Mouse (Mus musculus): ENCODE data around the gene Pigq. TPM values are rescaled to one million over a fixed set of nuclear protein-coding genes. Genes with fewer than 3 reads are reported as not detected.

The Pigq gene
- total RNA-seq, 1 experiment from 2014 or later, result 122 TPM

DNA sequence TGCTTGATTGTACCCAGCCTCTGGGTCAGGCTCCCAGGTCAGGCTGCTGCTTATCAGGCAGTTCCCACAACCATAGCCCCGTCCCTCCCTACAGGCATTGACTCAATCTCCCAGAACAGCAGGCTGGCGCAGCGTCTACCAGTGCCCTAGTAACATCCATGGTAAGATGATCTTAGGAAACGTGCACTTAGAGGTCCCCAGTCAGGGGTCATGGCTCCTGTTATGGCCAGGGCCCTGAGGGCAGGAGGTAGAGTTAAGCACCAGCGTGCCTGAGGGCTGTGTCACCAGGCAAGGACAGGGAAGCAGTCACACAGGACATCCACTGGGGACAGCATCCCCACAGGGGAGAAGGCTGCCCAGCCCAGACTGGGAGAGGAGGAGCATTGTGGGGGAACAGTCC is 62.4 kb downstream of the Pigq start:
- DNase-seq, result peak; percentile 68

GRCm38 (mm10) chr17:25881691-25882090 is 63.0 kb downstream of the Pigq start:
- no peak for DNase-seq

GRCm38 (mm10) chr17:25880913-25881641 is 63.7 kb downstream of the Pigq start:
- no peak for DNase-seq

DNA sequence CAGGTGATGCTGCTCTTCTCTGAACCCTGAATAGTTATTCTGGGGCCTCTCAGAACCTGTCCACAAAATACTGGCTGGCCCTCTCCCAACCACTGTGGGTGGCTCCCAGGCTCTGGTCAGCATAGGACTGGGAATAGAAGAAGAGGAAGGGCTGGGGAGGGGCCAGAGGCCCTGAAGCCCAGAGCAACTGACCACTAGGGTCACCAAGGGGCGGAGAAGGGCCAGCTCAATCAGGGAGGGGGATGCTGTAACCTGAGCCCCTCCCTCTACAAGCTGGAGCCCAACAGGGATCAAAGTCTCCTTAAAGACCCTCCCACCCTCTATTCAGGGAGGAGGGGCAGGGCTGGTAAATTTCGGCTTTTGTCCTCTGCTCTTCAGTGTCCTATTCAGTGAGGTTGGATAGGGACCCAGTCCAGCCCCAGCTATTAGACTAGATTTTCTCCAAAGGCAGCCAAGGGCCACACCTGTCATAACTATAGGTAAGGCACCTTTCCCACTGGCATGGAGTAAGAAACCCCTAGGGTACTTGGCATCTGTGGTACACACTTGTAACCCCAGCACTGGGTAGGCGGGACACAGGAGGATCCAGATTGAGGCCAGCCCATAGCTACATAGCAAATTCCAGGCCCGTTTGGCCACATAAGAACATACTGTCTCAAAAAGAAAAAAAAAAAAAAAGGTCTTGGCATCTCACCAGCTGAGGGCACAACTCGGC is 64.4 kb downstream of the Pigq start, which contains the start of gene Wfikkn1:
TSS of gene Wfikkn1 (minus strand) at position 663 of the 715 bp plus-strand sequence.
- no peak for DNase-seq

- no peak for DNase-seq
Observed at GRCm38 (mm10) chr17:25879750-25880149, 65.0 kb downstream of the Pigq start.

DNA sequence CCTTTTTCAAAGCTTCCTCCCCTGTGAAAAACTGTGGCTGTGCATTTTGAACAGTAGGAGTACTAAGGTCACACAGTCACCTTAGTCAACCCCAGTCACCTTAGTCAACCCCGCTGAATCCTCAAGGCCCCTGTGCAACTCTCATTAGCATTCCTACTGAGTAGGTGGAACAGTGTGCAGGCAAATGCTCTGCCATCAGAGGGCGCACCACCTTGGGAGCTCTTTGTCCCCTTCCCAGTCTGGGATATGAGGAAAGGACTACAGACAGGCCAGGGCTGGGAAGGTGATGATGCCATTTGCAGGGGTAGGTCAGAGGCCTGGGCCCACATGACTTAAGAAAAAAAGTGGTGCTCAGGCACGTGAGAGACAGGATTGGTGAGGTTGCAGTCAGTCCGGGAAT is 65.5 kb downstream of the Pigq start:
- peak; percentile 78 for DNase-seq

- no peak for DNase-seq
Observed at GRCm38 (mm10) chr17:25878611-25879180, 66.0 kb downstream of the Pigq start.

DNA sequence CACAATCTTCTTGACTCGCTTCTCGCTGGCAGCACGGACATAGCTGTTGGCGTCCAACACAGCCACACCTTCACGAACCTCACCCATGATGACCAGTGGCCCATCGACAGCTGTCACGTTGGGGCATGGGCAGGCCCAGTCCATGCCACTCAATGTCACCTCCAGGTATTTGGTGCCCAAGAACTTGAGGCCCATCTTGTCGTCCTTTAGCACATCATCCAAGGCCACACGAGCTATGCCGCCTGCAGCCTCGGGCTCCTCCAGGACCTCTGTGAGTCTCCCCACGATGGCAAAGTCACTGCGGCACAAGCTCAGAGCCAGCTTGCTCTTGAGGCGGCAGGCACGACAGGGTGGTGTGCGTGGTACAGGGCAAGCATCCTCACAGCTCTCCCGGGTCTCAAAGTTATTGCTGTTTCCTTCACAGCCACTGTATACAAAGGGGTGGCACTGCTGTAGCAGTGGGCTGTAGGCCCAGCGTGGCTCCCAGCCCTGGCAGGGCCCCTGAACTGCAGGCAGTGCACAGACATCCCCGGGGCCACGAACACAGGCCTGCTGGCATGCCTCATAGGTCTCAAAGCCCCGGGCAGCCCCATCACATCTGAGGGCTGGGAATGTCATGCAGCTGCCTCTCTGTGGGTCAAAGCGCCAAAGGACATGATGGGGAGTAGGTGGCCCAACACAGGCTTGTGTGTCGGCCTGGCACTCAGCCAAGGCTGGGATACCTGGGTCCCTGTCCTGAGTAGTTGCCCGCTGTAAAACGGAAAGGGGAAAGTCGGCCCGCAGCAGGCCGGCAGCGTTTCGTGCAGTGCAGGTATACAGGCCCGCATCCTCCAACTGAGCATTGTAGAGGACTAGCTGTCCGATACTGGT is 66.8 kb downstream of the Pigq start:
- DNase-seq, result no peak

DNA sequence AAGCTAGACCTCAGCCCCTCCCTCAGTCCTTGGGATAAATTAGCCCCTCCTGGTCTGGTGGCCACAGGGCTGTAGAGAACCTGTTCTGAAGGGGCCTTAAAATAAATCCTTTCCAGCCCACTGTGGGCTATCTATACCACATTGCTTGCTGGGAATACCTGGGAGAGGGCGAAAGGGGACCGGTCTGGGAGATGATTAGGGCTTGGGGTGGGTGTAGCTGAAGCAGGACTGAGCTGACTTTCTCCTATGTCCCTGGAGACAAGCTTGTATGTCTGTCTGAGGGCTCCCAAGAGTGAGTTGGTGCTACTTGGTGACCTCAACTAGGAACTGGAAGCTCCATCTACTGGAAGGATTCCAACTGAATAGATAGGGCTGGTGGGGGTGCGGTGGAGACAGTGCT is 67.7 kb downstream of the Pigq start:
- no peak for DNase-seq

Other genes with a start within 250 kb of the Pigq start
- gene Gng13, start 227.8 kb downstream of the Pigq start, total RNA-seq (2021), result not detected in 2 replicates
- 4.4 and 5.0 TPM in 2 replicates for gene Chtf18, start 217.5 kb downstream of the Pigq start, total RNA-seq (2021)
- 9.9 and 10.7 TPM in 2 replicates for gene Rpusd1, start 217.3 kb downstream of the Pigq start, total RNA-seq (2021)
- gene Mslnl, start 208.9 kb downstream of the Pigq start, total RNA-seq (2021), result not detected in 2 replicates
- gene Msln, start 190.6 kb downstream of the Pigq start, total RNA-seq (2021), result 13.0 and 14.3 TPM in 2 replicates
- 30.6 and 35.3 TPM in 2 replicates for gene Narfl, start 171.2 kb downstream of the Pigq start, total RNA-seq (2021)
- gene Haghl, start 159.3 kb downstream of the Pigq start, total RNA-seq (2021), result 21.8 and 27.2 TPM in 2 replicates
- not detected in 2 replicates for gene Ccdc78, start 158.4 kb downstream of the Pigq start, total RNA-seq (2021)
- gene Fam173a, start 152.0 kb downstream of the Pigq start, total RNA-seq (2021), result 55.4 and 60.2 TPM in 2 replicates
- gene AC134908.4, start 149.3 kb downstream of the Pigq start, total RNA-seq (2021), result not detected in 2 replicates
- gene Metrn, start 147.8 kb downstream of the Pigq start, total RNA-seq (2021), result 24.7 and 27.3 TPM in 2 replicates
- gene Fbxl16, start 135.9 kb downstream of the Pigq start, total RNA-seq (2021), result 18.8 and 24.9 TPM in 2 replicates
- 17.4 and 19.5 TPM in 2 replicates for gene Wdr24, start 121.3 kb downstream of the Pigq start, total RNA-seq (2021)
- gene Jmjd8, start 116.1 kb downstream of the Pigq start, total RNA-seq (2021), result 68.2 and 71.0 TPM in 2 replicates
- 149 and 160 TPM in 2 replicates for gene Stub1, start 111.5 kb downstream of the Pigq start, total RNA-seq (2021)
- 12.9 and 14.9 TPM in 2 replicates for gene Rhbdl1, start 107.6 kb downstream of the Pigq start, total RNA-seq (2021)
- 10.9 and 11.8 TPM in 2 replicates for gene Gm20683, start 103.2 kb downstream of the Pigq start, total RNA-seq (2021)
- gene Rhot2, start 100.1 kb downstream of the Pigq start, total RNA-seq (2021), result 95.9 and 108 TPM in 2 replicates
- gene Wdr90, start 83.4 kb downstream of the Pigq start, total RNA-seq (2021), result 23.1 and 23.2 TPM in 2 replicates
- gene Mcrip2, start 76.2 kb downstream of the Pigq start, total RNA-seq (2021), result 336 and 337 TPM in 2 replicates
- gene Mettl26, start 69.9 kb downstream of the Pigq start, total RNA-seq (2021), result 72.1 and 88.0 TPM in 2 replicates
- 1.2 and 1.5 TPM in 2 replicates for gene Wfikkn1, start 64.1 kb downstream of the Pigq start, total RNA-seq (2021)
- 19.8 and 20.9 TPM in 2 replicates for gene Rab40c, start 25.2 kb downstream of the Pigq start, total RNA-seq (2021)
- gene Nhlrc4, start within 50 bp of the Pigq start, total RNA-seq (2021), result 0.15 TPM in 1 of 2 replicates, not detected in the other
- not detected in 2 replicates for gene A930017K11Rik, start 7.6 kb upstream of the Pigq start, total RNA-seq (2021)
- gene Capn15, start 40.9 kb upstream of the Pigq start, total RNA-seq (2021), result 18.8 and 23.8 TPM in 2 replicates
- 18.6 and 19.0 TPM in 2 replicates for gene Rab11fip3, start 124.6 kb upstream of the Pigq start, total RNA-seq (2021)
- 34.2 and 42.3 TPM in 2 replicates for gene Decr2, start 145.4 kb upstream of the Pigq start, total RNA-seq (2021)
- 2.6 and 2.7 TPM in 2 replicates for gene Nme4, start 150.7 kb upstream of the Pigq start, total RNA-seq (2021)
- 5.0 and 5.8 TPM in 2 replicates for gene Tmem8, start 168.4 kb upstream of the Pigq start, total RNA-seq (2021)
- 77.5 and 87.3 TPM in 2 replicates for gene Mrpl28, start 178.6 kb upstream of the Pigq start, total RNA-seq (2021)
- 32.8 and 43.1 TPM in 2 replicates for gene Axin1, start 193.8 kb upstream of the Pigq start, total RNA-seq (2021)